Mouse (Mus musculus): ENCODE results near the gene Pon2. TPM values are rescaled to one million over a fixed set of nuclear protein-coding genes. Genes with fewer than 3 reads are reported as not detected.
"Not testable (repeated sequence)": the region's sequence is repeated elsewhere in the genome, so short reads cannot be mapped to it uniquely, and the experiment has no call there.

The Pon2 gene
- polyA plus RNA-seq, 1 experiment from 2014 or later, result 57.4 TPM

DNA sequence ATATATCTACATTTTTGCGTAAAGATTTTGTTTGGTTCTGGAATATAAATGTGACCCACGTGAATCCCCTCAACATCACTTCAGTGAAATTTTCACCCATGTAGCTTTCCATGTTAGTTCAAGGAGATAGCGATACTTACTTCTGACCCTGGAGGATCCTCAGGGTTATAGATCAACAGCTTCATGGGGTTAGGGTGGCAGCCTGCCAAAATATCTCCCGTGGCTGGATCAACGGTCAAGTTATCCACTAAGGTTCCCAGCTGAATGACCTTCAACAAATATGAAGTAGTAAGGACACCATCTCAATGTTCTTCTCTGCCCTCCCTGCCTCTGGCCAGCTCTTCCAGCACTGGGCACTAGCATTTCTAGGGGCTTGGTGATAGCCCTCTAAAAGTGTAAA, 68.0 kb downstream of the Pon2 start:
- CTCF ChIA-PET, result no interaction called here
- no peak for TF ChIP-seq CTCF (IDR thresholded peaks at IDR 0.05)
- in situ Hi-C loops (cut with MboI; ENCODE audit: low pct_unique_long_range_greater_than_20kb), result no loop called here
- POLR2A ChIA-PET, result no interaction called here
- H3K27me3 ChIP-seq, result peaks cover 3% of the 10 kb centered on the region
- ATAC-seq (no peak), DNase-seq (ENCODE audit: low read depth, low spot score) (no peak)

DNA sequence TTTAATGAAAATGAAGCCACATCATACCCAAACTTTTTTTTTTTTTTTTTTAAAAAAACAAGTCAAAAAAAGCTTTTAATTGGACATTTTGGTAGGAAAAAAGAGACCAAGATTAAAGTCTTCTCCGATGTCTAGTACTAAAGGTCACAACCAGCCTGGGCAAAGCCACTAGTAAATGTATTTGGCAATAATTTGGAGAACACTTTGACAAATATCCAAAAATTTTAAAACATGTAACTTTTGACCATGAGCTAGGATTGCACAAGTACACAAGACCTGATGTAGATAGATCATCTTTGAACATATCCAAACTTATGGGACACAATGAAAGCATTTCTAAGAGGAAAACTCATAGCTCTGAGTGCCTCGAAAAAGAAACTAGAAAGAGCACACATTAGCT, 74.7 kb downstream of the Pon2 start:
- H3K27me3 ChIP-seq; in situ Hi-C loops (cut with MboI; ENCODE audit: low pct_unique_long_range_greater_than_20kb); DNase-seq (ENCODE audit: low read depth, low spot score); CTCF ChIA-PET; ATAC-seq: not testable (repeated sequence)
- POLR2A ChIA-PET, result interaction anchor here (0.6 kb wide), 1 partner anchor 10 kb away, joined by 3 read pairs; no protein-coding TSS in a partner anchor

DNA sequence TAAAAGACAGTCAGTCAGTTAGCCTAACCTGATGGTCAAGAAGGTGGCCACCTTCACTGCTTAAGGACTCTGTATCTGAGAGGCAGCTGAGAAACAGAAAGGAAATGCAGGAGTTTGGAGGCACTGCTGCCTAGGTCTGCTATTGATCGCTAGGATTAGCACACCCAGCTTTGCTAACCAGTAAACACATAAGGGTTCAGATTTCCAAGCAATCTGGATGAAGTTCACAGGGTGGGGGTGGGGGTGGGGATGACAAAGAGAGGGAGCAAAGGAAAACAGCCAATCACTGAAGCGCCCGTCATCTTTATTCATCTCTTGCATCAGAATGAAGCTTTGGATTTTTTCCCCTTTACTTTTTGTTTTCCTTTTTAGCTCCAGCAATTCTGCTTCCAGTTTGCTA, 76.2 kb downstream of the Pon2 start:
- ChIA-PET POLR2A (no interaction called here), CTCF (no interaction called here)
- no peak for TF ChIP-seq CTCF (IDR thresholded peaks at IDR 0.05)
- no peak for DNase-seq (ENCODE audit: low read depth, low spot score)
- in situ Hi-C loops (cut with MboI; ENCODE audit: low pct_unique_long_range_greater_than_20kb), result no loop called here
- no peaks in the 10 kb centered on the region for H3K27me3 ChIP-seq
- ATAC-seq, result no peak

DNA sequence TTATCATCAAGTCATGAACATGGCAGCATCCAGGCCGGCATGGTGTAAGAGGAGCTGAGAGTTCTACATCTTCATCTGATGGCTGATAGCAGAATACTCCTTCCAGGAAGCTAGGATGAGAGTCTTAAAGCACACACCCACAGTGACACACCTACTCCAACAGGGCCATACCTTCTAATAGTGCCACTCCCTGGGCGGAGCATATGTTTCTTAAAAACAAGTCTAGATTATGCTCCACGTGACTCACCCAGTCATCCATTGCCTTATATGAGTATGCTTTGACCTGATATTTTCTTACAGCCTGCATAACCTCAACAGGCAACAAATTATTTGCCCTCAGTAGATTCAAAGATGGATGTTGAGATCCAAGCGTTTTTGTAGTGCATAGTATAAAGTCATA, 80.1 kb downstream of the Pon2 start:
- DNase-seq (ENCODE audit: low read depth, low spot score), result no peak
- in situ Hi-C loops (cut with MboI; ENCODE audit: low pct_unique_long_range_greater_than_20kb), result no loop called here
- H3K27me3 ChIP-seq, result no peaks in the 10 kb centered on the region
- ChIA-PET CTCF (interaction anchor here (1.3 kb wide), 1 partner anchor 19 kb away, joined by 3 read pairs; no protein-coding TSS in a partner anchor), POLR2A (no interaction called here)
- no peak for ATAC-seq
- TF ChIP-seq CTCF (IDR thresholded peaks at IDR 0.05), result no peak

Other genes starting within 250 kb of the Pon2 start
- gene Pon1, start 104.5 kb downstream of the Pon2 start, polyA plus RNA-seq (2021), result not detected
- gene Pon3, start 42.2 kb downstream of the Pon2 start, polyA plus RNA-seq (2021), result 1.8 TPM
- gene Asb4, start 84.9 kb upstream of the Pon2 start, polyA plus RNA-seq (2021), result not detected
- 6.0 TPM for gene Pdk4, start 197.9 kb upstream of the Pon2 start, polyA plus RNA-seq (2021)

Data from Patski (cell line).